Mouse (Mus musculus): ENCODE measurements around the gene Kcnk15. TPM values are rescaled to one million over a fixed set of nuclear protein-coding genes. Genes with fewer than 3 reads are reported as not detected.

Gene Kcnk15
- total RNA-seq, 1 experiment from 2014 or later, result not detected

DNA sequence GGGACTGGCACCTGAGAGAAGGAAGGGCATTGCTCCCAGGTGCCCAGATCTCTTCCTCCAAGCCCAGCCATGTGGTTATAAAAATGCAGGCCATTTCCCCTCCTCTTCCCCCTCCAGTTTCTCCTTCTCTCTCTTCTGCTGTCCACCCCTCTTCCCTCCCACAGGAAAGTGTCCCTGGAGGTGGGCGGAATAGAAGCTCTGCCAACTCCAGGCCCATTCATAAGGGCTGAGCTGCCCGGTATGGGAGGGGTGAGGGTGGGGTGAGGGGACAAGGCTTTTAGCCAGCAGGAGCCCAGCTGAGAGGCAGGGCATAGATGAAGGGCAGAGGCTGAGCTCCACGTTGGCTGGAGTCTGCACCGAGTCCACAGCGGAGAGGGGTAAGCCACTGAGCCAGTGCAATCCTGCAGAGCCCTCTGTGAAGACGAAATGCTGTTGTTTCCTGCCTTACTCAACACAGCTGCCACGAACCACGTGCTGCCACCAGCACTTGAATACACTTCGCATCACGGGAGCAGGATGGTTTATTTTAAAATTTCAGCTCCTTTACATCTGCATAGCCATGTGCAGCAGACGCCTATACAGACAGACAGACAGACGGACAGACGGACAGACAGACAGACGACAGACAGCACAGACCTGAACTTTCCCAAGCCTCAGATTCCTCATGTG lies 23.5 kb downstream of the Kcnk15 start:
- DNase-seq, result no peak

DNA sequence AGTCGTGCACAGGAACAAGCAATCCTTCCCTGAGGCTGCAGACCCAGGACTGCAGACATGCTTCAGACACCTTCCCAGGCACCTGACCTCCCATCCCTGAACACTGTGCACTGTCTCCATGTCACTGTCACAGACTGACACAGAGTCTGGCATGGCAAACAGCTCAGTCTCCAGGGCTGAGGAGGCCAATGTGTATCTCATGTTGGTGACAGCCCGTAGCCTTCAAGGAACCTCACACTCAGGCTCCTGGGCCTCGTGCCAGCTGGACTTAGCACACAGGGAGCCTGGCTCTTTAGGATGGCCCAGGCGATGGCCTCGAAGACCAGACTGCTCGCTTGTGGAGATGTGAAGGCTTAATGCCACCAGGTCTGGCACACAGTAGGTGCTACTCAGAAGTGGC lies 27.4 kb downstream of the Kcnk15 start:
- DNase-seq, result peak; percentile 86

DNA sequence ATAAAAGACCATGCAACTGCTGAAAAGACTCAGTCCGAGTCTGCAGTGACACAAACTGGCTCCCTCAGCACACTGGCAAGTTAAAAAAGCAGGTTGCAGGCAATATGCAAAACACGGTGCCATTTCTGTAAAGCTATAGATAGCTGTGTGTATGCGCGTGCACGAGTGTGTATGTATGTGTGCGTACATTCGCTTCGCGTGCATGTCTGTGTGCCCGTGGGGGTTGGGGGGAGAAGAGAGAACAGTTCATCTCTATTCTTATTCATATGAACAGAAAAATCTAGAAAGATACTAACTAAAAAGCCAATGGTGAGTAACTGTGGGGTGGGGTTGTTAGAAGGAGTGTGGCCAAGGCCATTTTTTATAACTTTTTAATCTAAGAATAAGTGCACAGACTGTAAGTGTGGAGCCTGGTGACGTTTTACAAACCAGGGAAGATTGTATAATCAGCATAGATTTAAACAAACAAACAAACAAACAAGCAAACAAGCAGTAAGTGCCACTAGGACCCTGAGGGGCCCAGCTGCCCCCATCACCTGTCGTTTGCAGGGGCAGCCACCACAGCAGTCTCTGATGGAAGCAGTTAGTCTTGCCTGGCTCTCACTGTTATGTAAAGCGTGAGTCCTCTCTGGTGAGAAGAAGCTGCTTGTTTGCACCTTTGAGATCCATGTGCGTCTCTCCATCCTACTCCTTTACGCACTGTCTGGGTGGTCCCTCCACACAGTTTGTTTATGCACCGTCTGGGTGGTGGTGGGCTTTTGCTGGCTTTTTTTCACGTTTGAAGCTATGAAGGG lies 29.6 kb downstream of the Kcnk15 start:
- DNase-seq, result no peak

DNA sequence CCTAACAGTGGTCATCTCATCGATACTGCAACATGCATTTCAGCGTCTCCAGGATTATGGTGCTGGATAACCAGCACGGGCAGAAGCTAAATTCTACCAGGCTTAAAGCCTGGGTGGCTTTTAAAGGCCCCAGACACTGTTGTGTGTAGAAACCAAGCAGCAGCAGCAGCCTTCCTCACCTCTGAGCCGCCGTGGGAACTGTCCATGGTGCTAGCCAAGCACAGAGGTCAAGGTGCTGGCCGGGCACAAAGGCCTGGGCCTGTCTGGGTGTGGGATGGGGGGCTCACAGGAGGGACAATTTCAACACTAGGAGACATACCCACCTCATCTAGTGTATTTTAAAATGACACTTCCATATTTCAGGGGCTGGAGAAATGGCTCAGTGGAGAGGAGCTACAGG lies 36.0 kb downstream of the Kcnk15 start:
- DNase-seq, result peak; percentile 55

DNA sequence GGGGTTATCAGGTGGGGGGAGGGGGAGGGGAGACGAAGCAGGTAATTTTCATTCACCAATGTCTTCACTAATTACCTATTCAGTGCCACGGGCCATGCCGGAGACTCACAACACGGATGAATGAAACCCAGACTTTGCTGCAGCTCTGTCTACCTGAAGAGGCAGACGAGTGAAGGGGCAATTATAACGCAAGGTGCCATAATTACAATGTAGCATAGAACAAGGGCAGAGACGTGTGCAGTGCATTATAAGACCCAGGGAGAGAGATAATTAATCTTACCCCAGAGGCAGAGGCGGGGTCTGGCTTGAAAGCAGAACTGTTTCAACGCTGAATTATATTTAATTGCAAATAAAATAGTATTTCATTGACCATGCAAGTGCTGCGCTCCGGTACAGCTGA lies 37.1 kb downstream of the Kcnk15 start:
- DNase-seq, result no peak

DNA sequence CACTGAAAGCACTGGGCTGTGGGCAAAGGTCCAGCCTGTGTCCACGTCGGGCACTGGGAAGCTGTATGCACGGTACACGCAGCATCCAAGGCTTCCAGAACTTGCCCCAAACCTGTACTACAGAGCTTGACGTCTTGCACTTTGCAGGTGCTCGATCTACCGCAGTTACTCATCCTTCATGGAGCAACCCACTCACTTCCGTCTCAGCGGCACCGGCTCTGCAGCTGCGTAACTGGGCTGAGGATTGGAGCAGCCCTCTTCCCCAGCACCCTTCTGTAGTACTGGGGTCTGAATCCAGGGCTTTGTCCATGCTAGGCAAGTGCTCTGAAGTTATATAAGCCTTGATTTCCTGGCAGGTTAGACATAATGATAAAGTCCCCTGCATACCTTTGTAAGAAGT lies 37.8 kb downstream of the Kcnk15 start:
- no peak for DNase-seq

DNA sequence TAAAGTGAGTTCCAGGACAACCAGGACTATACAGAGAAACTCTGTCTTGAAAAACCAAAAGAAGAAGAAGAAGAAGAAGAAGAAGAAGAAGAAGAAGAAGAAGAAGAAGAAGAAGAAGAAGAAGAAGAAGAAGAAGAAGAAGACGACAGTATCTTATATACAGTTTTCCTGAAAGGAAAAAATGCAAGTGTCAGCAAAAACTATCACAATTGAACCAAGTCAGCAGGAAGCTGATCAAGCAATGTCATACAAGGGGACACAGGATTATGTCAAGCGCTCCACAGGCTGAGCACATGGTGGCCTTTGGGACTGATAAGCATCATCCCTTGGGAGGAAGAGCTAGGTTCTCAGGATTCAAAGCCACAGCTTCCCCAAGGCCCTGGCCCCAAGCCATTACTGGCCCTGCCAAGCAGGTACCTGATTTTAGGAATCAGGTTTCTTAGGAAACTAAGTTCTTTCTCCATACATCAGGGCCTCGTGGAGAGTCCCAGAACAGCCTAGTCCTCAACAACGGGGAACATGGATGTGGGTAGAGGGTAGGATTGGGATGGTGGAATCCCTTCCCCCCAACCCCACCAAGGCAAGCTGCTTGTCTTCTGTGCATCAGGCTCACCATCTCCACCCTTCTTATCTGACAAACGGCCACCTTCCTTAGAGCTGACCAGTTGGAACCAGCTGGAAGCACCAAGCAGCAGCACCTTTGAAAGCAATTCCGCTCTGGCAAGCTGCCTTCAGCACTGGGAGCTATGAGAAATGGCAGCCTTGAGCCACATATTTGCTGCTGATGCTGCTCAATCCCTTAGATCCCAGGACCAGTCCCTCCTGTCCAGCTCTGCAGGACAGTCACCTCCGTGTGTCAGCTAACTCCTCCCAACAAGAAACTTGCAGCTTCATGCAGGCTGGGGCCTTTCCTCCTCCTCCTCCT lies 40.3 kb downstream of the Kcnk15 start:
- peak; percentile 41 for DNase-seq

DNA sequence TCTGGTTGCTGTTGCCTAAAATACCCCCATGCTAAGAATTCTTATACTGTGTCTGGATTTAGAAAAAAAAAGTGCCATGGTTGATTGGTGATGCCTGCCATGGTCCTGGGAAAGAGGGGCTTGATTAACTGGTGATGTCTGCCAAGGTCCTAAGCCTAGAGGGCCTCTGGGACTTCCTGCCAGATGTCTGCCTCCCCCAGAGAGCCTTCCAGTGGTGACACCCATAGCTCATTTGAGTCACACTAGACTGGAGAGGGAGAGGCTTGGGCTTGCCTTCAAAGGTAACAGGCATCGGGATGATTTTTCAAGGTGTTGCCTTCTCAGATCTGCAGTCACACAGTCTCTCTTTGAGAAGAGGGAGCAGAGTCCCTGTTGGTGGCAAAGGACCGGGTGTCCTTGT lies 41.7 kb downstream of the Kcnk15 start:
- DNase-seq, result no peak

DNA sequence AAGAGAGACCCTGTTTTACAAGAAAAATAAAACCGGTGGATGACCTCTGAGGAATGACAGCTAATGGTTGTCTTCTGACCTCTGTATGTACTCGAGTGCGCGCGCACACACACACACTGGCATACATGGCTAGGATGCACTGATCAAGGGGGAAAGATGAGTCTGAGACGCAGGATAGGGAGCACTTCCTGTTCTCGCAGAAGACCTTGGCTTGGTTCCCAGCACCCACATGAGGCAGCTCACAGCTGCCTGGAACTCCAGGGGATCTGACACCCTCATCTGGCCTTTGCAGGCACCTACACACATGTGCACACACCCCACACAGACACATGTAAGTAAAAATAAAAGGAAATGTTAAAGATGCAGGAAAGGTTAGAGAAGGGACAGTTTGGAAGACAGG lies 43.6 kb downstream of the Kcnk15 start:
- DNase-seq, result no peak

DNA sequence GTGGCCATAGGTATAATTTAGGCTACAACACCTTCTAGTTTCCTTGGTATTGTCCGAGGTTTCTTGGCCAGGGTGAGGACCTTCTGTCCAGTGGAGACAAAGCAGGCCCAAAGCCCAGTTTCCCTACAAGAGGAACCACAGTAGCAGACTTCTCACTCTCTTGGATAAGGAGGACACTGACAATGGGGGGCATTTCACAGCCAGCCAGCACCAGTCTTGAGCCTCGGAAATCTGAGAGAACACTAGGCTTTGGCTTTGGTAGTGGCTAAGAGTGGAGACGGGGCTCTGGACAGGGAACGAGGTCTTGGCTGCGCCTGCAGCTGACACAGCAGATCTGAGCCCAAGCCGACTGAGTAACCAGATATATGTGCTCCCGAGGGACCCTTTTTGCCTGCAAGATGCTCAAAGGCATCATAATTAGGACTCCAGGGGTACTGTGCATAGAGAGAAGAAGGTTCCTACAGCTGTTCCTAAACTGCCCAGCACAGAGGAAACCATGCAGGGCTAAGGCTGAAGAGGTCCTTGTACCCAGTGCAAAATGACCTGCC lies 44.6 kb downstream of the Kcnk15 start:
- no peak for DNase-seq

DNA sequence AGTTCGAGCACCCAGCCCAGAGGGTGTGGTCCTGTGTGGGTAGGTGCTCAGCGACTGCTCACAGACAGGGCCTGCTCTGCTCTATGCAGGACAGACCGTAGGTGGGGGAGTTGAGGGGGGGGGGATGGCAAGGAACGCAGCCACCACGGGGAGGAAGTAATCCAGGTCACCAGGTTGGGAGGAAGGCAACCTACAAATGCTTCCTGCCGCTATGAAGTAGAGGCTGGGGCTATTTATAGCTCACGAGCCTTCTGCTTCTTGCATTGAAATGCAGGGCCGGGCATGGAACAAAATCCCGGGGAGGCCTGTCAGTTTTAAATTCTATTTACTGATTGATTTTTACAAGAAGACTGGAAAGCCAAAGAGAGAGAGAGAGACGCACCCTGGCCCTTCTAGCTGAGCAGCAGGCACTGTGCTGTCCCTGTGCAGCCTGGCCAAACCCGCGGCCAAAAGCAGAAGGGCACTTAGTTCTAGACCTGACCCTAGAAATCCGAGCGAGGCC lies 46.5 kb downstream of the Kcnk15 start:
- no peak for DNase-seq

DNA sequence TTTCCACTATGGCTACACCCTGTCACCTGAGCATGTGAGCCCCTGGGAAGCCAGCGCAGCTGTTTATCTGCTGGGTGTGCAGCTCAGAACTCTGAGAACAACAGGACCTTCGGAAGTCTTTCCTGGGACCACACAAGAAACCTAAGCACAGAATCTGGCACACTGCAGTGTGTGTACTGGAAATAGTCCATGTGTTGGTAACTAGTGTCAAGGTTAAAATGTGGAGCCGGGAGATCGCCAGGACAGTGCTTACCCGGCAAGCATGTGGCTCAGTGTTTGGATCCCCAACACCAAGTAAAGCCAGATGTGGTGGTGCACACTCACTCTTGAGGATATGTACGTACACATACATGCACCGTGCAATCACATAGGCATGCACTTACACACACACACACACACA lies 47.6 kb downstream of the Kcnk15 start:
- no peak for DNase-seq

DNA sequence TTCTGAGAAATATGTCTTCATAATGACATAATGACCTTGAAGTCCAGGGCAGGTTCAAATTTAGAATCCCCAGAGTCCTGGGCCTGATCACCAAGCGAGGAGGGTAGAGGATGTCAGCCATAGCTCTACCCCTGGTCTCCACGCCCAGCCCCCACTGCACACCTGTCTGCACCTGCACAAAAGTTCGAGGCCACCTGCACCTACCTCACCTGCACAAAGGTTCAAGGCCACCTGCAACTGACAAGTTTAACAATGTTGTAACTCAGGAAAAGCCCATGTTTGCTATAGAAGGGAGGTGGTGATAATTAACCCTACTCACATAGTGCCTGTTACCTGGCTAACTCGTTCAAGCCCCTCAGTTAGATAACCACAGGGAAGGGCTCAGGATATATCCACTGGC lies 49.0 kb downstream of the Kcnk15 start:
- no peak for DNase-seq

DNA sequence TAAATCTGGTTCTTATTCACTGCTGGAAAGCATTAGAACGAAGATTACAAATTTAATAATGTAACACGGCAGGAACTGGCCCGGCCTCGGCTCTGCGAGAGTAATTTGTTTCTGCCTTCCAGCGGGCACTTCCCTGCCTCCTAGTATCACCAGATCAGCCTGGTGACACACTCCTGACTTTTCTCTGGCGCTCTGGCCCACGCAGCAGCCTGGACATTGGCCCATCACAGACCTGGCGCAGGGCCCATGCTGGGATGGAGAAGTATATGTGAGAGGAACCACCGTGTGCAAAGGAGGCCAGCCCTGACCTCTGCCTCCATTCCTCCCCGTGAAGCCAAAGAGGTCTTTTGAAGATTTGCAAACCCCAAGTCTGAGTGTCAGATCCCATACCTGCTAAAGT lies 50.0 kb downstream of the Kcnk15 start:
- peak; percentile 88 for DNase-seq

DNA sequence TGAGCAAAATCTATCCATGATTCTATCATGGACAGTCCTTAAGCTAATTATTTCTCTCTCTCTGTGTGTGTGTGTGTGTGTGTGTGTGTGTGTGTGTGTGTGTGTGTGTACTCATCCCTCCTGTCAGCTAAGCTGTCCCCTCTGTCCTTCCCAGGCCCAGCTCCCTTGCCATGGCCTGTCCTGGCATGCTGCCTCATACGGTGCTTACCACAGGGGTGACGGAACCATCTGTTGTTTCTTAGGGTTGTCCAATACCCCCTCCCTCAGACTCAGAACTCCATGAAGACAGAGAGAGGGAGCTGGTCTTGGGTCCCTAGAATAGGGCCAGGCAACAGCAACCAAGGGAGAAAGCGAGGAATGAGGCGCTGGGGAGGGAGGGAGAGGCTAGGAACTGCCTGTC lies 50.9 kb downstream of the Kcnk15 start:
- DNase-seq, result peak; percentile 69

DNA sequence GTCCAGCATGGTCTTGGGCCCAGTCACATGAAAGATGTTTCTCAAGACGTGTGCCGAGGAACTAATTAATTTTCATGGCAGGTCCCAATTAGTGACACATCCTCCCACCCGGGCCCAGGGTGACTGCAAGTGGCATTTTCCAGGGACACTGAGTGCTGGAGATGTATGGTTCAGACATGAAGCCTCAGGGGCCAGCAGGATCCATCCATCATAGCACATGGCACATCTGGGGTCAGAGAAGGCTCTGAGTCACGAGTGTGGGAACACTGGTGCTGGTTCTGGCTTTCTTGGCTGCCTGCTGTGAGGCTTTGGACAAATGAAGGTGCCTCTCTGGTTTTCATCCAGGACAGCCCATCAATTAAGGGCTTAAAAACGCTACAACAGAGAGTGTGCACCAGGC lies 53.7 kb downstream of the Kcnk15 start:
- peak; percentile 37 for DNase-seq

Other genes starting within 250 kb of the Kcnk15 start
- 482 and 571 TPM in 2 replicates for gene Serinc3, start 208.5 kb upstream of the Kcnk15 start, total RNA-seq (2021)
- gene Pkig, start 195.3 kb upstream of the Kcnk15 start, total RNA-seq (2021), result 42.5 and 47.7 TPM in 2 replicates
- 2.8 and 3.6 TPM in 2 replicates for gene Ada, start 103.4 kb upstream of the Kcnk15 start, total RNA-seq (2021)
- not detected in 2 replicates for gene Ccn5, start 32.8 kb upstream of the Kcnk15 start, total RNA-seq (2021)
- 182 and 190 TPM in 2 replicates for gene Rims4, start 65.0 kb downstream of the Kcnk15 start, total RNA-seq (2021)
- 241 TPM in 2 replicates for gene Ywhab, start 141.3 kb downstream of the Kcnk15 start, total RNA-seq (2021)
- 0.48 and 2.2 TPM in 2 replicates for gene Pabpc1l, start 171.8 kb downstream of the Kcnk15 start, total RNA-seq (2021)
- 34.7 and 42.5 TPM in 2 replicates for gene Stk4, start 216.7 kb downstream of the Kcnk15 start, total RNA-seq (2021)
- 44.3 and 46.8 TPM in 2 replicates for gene Tomm34, start 217.5 kb downstream of the Kcnk15 start, total RNA-seq (2021)

All from adrenal gland, postnatal 25 days (tissue).